Mouse (Mus musculus): ENCODE results near the gene Sergef.

DNA sequence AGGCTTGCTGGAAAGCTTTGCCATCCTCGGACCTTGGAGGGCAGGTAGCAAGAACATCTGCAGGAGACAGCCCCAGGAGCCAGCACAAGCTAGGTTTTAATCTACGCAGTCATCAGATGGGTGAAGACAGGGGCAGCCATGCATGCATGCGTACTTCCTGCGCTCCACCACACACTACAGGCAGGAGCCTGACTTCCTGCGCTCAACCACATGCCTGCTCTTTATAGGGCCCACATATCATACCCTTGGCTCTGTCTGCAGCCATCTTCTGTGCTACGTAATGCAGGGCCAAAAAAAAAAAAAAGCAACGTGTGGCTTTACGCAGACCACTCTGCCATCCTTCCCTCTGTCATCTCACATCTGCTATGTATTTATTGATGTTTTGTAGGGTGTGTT lies 32.6 kb downstream of the Sergef start:
- TF ChIP-seq CTCF (IDR thresholded peaks at IDR 0.05; ENCODE audit: borderline replicate concordance, insufficient read depth, low read length) (no peak), POLR2A (IDR thresholded peaks at IDR 0.05; ENCODE audit: low read depth, low read length) (no peak)
